8 mouse cellular contexts compared by ENCODE assay signal in genomic region chr11:115649706-115650105, GRCm38 (mm10). TPM values are rescaled to one million over a fixed set of nuclear protein-coding genes. Genes with fewer than 3 reads are reported as not detected.
A peak's percentile ranks its signal among the peaks of the same experiment; 100 is the strongest.
DNase-seq lines count a peak whose midpoint lies in the region; ATAC-seq and TF ChIP-seq lines count a peak whose summit lies in the region.

No protein-coding gene starts in this region.

- no peak overlapping the region for H3K4me2 ChIP-seq in kidney, embryonic 14.5 days (replicated peaks; ENCODE audit: low read depth, low read length)
- no peak overlapping the region for H3K4me2 ChIP-seq in intestine, postnatal 0 days (replicated peaks; ENCODE audit: low read depth)

- WGBS in kidney, embryonic 14.5 days: 76% methylated on average over 10 of the region's 10 CpGs
- WGBS in intestine, postnatal 0 days: 73% methylated on average over 10 of the region's 10 CpGs

- H3K27me3 ChIP-seq in kidney, embryonic 14.5 days (ENCODE audit: control insufficient read depth, insufficient read depth, low read length): no peaks in the 10 kb centered on the region
- no peaks in the 10 kb centered on the region for H3K27me3 ChIP-seq in intestine, postnatal 0 days (replicated peaks; ENCODE audit: control insufficient read depth, insufficient read depth, low read length)

- no peak for TF ChIP-seq CTCF in intestine, postnatal 0 days (IDR thresholded peaks at IDR 0.05; ENCODE audit: low read depth)

- peak; percentile 44 for DNase-seq in kidney, adult 9 months
- DNase-seq in cerebellum, adult 11 months: peak; percentile 88
- DNase-seq in cerebellum, postnatal 25 days: peak; percentile 88 to 89
- DNase-seq in left cerebral cortex, postnatal 25 days (ENCODE audit: low spot score in 2 of 2): peak; percentile 53 to 82
- DNase-seq in retina, postnatal 1 day: no peak
- no peak for DNase-seq in ovary, postnatal 14 days (ENCODE audit: low spot score)

- H3K27ac ChIP-seq in kidney, embryonic 14.5 days (ENCODE audit: low read depth, low read length): no peak overlapping the region
- H3K27ac ChIP-seq in intestine, postnatal 0 days (ENCODE audit: low read depth, low read length): no peak overlapping the region

- ATAC-seq in kidney, embryonic 14.5 days (ENCODE audit: low FRiP score, low TSS enrichment): no peak
- ATAC-seq in intestine, postnatal 0 days: no peak

- intact Hi-C loops in left cerebral cortex, postnatal 25 days (cut with DNase I): loop anchor here (2.0 to 5.0 kb wide), 2 partner anchors 59 to 163 kb away; partner anchors contain the start of genes Caskin2, Grb2 and Tsen54

- H3K4me3 ChIP-seq in kidney, embryonic 14.5 days (ENCODE audit: low read length): no peak overlapping the region
- no peak overlapping the region for H3K4me3 ChIP-seq in intestine, postnatal 0 days (ENCODE audit: low read depth, low read length)

- H3K36me3 ChIP-seq in kidney, embryonic 14.5 days (ENCODE audit: control insufficient read depth, insufficient read depth, low read length): peaks cover 46% of the 10 kb centered on the region; the same call in 1 of the 2 replicates
- peaks cover 49% of the 10 kb centered on the region for H3K36me3 ChIP-seq in intestine, postnatal 0 days (ENCODE audit: control insufficient read depth, insufficient read depth)

- no peaks in the 10 kb centered on the region for H3K4me1 ChIP-seq in kidney, embryonic 14.5 days (ENCODE audit: control insufficient read depth, insufficient read depth, low read length)
- H3K4me1 ChIP-seq in intestine, postnatal 0 days (replicated peaks; ENCODE audit: control insufficient read depth, insufficient read depth, low read length): no peaks in the 10 kb centered on the region

- H3K9me3 ChIP-seq in kidney, embryonic 14.5 days (ENCODE audit: control insufficient read depth, low read length): no peaks in the 10 kb centered on the region
- H3K9me3 ChIP-seq in intestine, postnatal 0 days (ENCODE audit: control insufficient read depth): no peaks in the 10 kb centered on the region

- no peak overlapping the region for H3K9ac ChIP-seq in kidney, embryonic 14.5 days (ENCODE audit: low read depth, low read length)
- no peak overlapping the region for H3K9ac ChIP-seq in intestine, postnatal 0 days (ENCODE audit: low read depth, low read length)

RNA-seq across cellular contexts. Expression of gene Slc25a19, which starts 21.6 kb away (rescaled TPM):
- 35.3 and 40.8 TPM in 2 replicates for polyA plus RNA-seq in kidney, embryonic 14.5 days (2014; fragmentation: Nextera tagmentation; extraction: Ambion mirVana)
- total RNA-seq in left cerebral cortex, postnatal 25 days (2021): 10 to 100 TPM; 54.3 to 59.3 TPM
- polyA plus RNA-seq in intestine, postnatal 0 days (2015; fragmentation: Nextera tagmentation; extraction: Ambion mirVana): 19.1 and 19.5 TPM in 2 replicates

RNA-seq across cellular contexts. Expression of gene Mif4gd, which starts 36.9 kb away (rescaled TPM):
- polyA plus RNA-seq in kidney, embryonic 14.5 days (2014; fragmentation: Nextera tagmentation; extraction: Ambion mirVana): 33.3 and 33.6 TPM in 2 replicates
- total RNA-seq in left cerebral cortex, postnatal 25 days (2021): 10 to 100 TPM; 17.6 to 19.4 TPM
- polyA plus RNA-seq in intestine, postnatal 0 days (2015; fragmentation: Nextera tagmentation; extraction: Ambion mirVana): 43.0 and 48.9 TPM in 2 replicates

RNA-seq across cellular contexts. Expression of gene Gga3, which starts 45.9 kb away (rescaled TPM):
- 14.4 and 22.7 TPM in 2 replicates for polyA plus RNA-seq in kidney, embryonic 14.5 days (2014; fragmentation: Nextera tagmentation; extraction: Ambion mirVana)
- total RNA-seq in left cerebral cortex, postnatal 25 days (2021): 10 to 100 TPM; 76.5 to 88.6 TPM
- 5.7 and 5.8 TPM in 2 replicates for polyA plus RNA-seq in intestine, postnatal 0 days (2015; fragmentation: Nextera tagmentation; extraction: Ambion mirVana)

RNA-seq across cellular contexts. Expression of gene Mrps7, which starts 46.0 kb away (rescaled TPM):
- polyA plus RNA-seq in kidney, embryonic 14.5 days (2014; fragmentation: Nextera tagmentation; extraction: Ambion mirVana): 99.7 and 100 TPM in 2 replicates
- total RNA-seq in left cerebral cortex, postnatal 25 days (2021): 10 to 100 TPM; 52.2 to 56.2 TPM
- polyA plus RNA-seq in intestine, postnatal 0 days (2015; fragmentation: Nextera tagmentation; extraction: Ambion mirVana): 51.6 and 52.2 TPM in 2 replicates

RNA-seq across cellular contexts. Expression of gene Grb2, which starts 58.7 kb away (rescaled TPM):
- polyA plus RNA-seq in kidney, embryonic 14.5 days (2014; fragmentation: Nextera tagmentation; extraction: Ambion mirVana): 47.7 and 53.0 TPM in 2 replicates
- 100 to 1,000 TPM; 204 TPM for total RNA-seq in left cerebral cortex, postnatal 25 days (2021)
- 60.5 and 61.3 TPM in 2 replicates for polyA plus RNA-seq in intestine, postnatal 0 days (2015; fragmentation: Nextera tagmentation; extraction: Ambion mirVana)

Comparison
In these comparisons a context has a peak if more than half of its experiments do, and no peak if none do; other contexts are left out.
1. DNase-seq: peak in kidney, adult 9 months (single experiment), cerebellum, adult 11 months (single experiment), cerebellum, postnatal 25 days (2 of 2) and left cerebral cortex, postnatal 25 days (2 of 2); none in retina, postnatal 1 day (single experiment) and ovary, postnatal 14 days (single experiment).